Mouse (Mus musculus): ENCODE measurements around the gene Asic2.
"Not testable (repeated sequence)": the region's sequence is repeated elsewhere in the genome, so short reads cannot be mapped to it uniquely, and the experiment has no call there.

Asic2 gene

GRCm38 (mm10) chr11:81416319-81416718 is 551.9 kb downstream of the Asic2 start:
- DNase-seq = no peak

GRCm38 (mm10) chr11:81414596-81414995 is 553.7 kb downstream of the Asic2 start:
- DNase-seq = no peak

- no peak for DNase-seq
These were observed 557.0 kb downstream of the Asic2 start for GRCm38 (mm10) chr11:81411251-81411650.

- no peak for DNase-seq
These were observed 562.3 kb downstream of the Asic2 start for GRCm38 (mm10) chr11:81405951-81406350.

GRCm38 (mm10) chr11:81402263-81402662 is 566.0 kb downstream of the Asic2 start:
- no peak for DNase-seq

GRCm38 (mm10) chr11:81392855-81393254 is 575.4 kb downstream of the Asic2 start:
- DNase-seq = no peak

GRCm38 (mm10) chr11:81386185-81386584 is 582.1 kb downstream of the Asic2 start:
- no peak for DNase-seq

- no peak for DNase-seq
These were observed 582.7 kb downstream of the Asic2 start for GRCm38 (mm10) chr11:81385547-81385946.

GRCm38 (mm10) chr11:81374841-81375240 is 593.4 kb downstream of the Asic2 start:
- DNase-seq = peak; percentile 72

- DNase-seq = no peak
These were observed 594.1 kb downstream of the Asic2 start for GRCm38 (mm10) chr11:81374003-81374710.

GRCm38 (mm10) chr11:81371545-81371944 is 596.7 kb downstream of the Asic2 start:
- no peak for DNase-seq

GRCm38 (mm10) chr11:81370426-81370810 is 597.8 kb downstream of the Asic2 start:
- no peak for DNase-seq

- DNase-seq = peak; percentile 15
These were observed 598.5 kb downstream of the Asic2 start for GRCm38 (mm10) chr11:81369497-81370425.

- DNase-seq = no peak
These were observed 603.8 kb downstream of the Asic2 start for GRCm38 (mm10) chr11:81364442-81364841.

- no peak for DNase-seq
These were observed 605.8 kb downstream of the Asic2 start for GRCm38 (mm10) chr11:81362461-81362860.

- no peak for DNase-seq
These were observed 607.2 kb downstream of the Asic2 start for GRCm38 (mm10) chr11:81361040-81361439.

GRCm38 (mm10) chr11:81350498-81350897 is 617.8 kb downstream of the Asic2 start:
- not testable (repeated sequence) for DNase-seq

GRCm38 (mm10) chr11:81331977-81332376 is 636.3 kb downstream of the Asic2 start:
- no peak for DNase-seq

- no peak for DNase-seq
These were observed 637.3 kb downstream of the Asic2 start for GRCm38 (mm10) chr11:81330982-81331381.

- DNase-seq = no peak
These were observed 640.2 kb downstream of the Asic2 start for GRCm38 (mm10) chr11:81328088-81328487.

- no peak for DNase-seq
These were observed 645.1 kb downstream of the Asic2 start for GRCm38 (mm10) chr11:81323146-81323545.

GRCm38 (mm10) chr11:81322466-81322865 is 645.8 kb downstream of the Asic2 start:
- no peak for DNase-seq

GRCm38 (mm10) chr11:81290041-81290440 is 678.2 kb downstream of the Asic2 start:
- DNase-seq = no peak

GRCm38 (mm10) chr11:81283185-81283584 is 685.1 kb downstream of the Asic2 start:
- no peak for DNase-seq

Measured in retina, postnatal 1 day (tissue).